Mouse (Mus musculus): ENCODE results near the gene Mrps16. TPM values are rescaled to one million over a fixed set of nuclear protein-coding genes. Genes with fewer than 3 reads are reported as not detected.

Gene Mrps16
- polyA plus RNA-seq, 1 experiment from 2014 or later, result 60.2 TPM

DNA sequence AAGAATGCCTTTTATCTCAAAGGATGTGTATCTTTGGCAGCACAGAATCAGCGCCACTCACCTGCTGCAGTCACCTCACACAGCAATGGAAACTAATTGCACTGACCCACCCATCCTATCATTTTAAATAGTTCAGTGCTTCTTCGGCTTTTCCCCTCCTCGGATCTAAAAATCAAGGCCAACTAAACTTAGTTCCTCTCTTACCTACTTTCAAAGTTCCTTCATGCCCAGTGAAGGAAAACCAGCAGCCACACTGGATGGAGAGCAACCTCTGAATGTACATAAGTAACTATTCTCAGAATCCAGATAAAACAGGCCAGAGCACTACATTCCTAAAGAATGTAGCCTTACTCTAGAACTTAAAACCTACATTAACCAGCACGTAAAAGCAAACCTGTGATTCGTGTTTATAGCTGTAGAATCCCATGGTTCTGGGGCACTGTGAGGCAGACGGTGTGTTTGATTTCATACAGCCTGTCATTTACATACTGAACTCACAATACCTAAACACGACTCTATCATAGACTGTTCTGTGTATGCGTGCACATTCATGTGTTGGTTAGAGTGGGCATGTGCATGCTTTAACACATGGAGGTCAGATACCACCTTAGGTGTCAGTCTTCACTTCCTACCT lies 3.9 kb downstream of the Mrps16 start:
- peak overlapping the region; percentile 87 for H3K9ac ChIP-seq
- no peak for ATAC-seq (ENCODE audit: low FRiP score)
- 91% methylated on average over 8 of the region's 8 CpGs for WGBS
- H3K4me2 ChIP-seq, result peak overlapping the region; percentile 83
- H3K36me3 ChIP-seq (replicated peaks), result peaks cover 31% of the 10 kb centered on the region
- no peaks in the 10 kb centered on the region for H3K9me3 ChIP-seq
- H3K27ac ChIP-seq, result no peak overlapping the region
- H3K27me3 ChIP-seq, result no peaks in the 10 kb centered on the region
- H3K4me3 ChIP-seq (replicated peaks), result peak overlapping the region; percentile 81
- H3K4me1 ChIP-seq, result peaks cover 47% of the 10 kb centered on the region

- Histone ChIP-seq H3K4me3 (replicated peaks) (peak within 1 kb of the TSS; percentile 81), H3K27me3 (no peaks in the 10 kb centered on the region), H3K4me2 (peak within 1 kb of the TSS; percentile 83), H3K9me3 (no peaks in the 10 kb centered on the region), H3K27ac (peak within 1 kb of the TSS; percentile 80), H3K36me3 (replicated peaks) (peaks cover 40% of the 10 kb centered on the region), H3K9ac (peak within 1 kb of the TSS; percentile 87), H3K4me1 (peaks cover 43% of the 10 kb centered on the region)
- ATAC-seq (ENCODE audit: low FRiP score), result peak; percentile 78
- WGBS, result under 1% methylated on average over 59 of the region's 59 CpGs
These were observed 4.8 kb downstream of the Mrps16 start, which contains the start of gene Dnajc9 for GRCm38 (mm10) chr14:20388441-20389129. Gene Dnajc9, minus strand, starts transcription at chr14:20388910.

DNA sequence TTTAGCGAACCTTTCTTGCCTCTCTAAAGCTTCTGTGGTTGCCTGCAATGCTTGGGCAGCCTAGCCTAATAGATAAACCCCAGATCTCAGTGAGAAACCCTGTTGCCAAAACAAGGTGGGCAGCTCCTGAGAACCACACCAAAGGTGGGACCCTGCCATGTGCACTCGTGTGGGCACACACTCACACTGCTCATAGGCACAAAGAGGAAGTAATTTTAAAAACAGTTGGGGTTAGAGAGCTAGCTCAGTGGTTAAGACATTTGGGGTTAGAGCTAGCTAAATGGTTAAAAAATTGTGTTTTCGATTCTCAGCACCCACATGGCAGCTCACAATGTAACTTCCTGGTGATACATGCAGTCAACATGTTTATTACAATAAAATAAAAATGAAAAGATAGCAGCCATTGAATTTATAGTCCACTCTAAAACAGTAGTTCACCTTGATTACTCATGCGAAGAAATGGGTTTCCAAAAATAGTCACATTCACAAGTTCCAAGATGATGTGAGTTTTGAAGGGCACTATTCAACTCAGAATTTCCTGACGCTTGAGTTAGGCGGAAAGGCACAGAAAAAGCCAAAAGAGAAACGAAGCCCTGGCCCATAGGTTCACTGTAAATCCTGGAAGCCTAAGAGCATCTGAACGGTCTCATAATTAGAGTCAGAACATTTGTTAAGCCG lies 13.5 kb downstream of the Mrps16 start:
- H3K27ac ChIP-seq, result no peak overlapping the region
- H3K4me1 ChIP-seq, result no peaks in the 10 kb centered on the region
- no peaks in the 10 kb centered on the region for H3K9me3 ChIP-seq
- H3K27me3 ChIP-seq, result no peaks in the 10 kb centered on the region
- WGBS, result 93% methylated on average over 9 of the region's 9 CpGs
- H3K36me3 ChIP-seq (replicated peaks), result peaks cover 64% of the 10 kb centered on the region
- no peak overlapping the region for H3K4me3 ChIP-seq (replicated peaks)
- H3K9ac ChIP-seq, result no peak overlapping the region
- no peak for ATAC-seq (ENCODE audit: low FRiP score)
- H3K4me2 ChIP-seq, result no peak overlapping the region

GRCm38 (mm10) chr14:20379087-20379640 lies 14.3 kb downstream of the Mrps16 start:
- no peak for ATAC-seq (ENCODE audit: low FRiP score)
- Histone ChIP-seq H3K4me1 (no peaks in the 10 kb centered on the region), H3K4me3 (replicated peaks) (no peak overlapping the region), H3K27ac (no peak overlapping the region), H3K36me3 (replicated peaks) (peaks cover 63% of the 10 kb centered on the region), H3K4me2 (no peak overlapping the region), H3K27me3 (no peaks in the 10 kb centered on the region), H3K9me3 (no peaks in the 10 kb centered on the region), H3K9ac (no peak overlapping the region)
- 93% methylated on average over 5 of the region's 5 CpGs for WGBS

GRCm38 (mm10) chr14:20378313-20379061 lies 14.9 kb downstream of the Mrps16 start:
- Histone ChIP-seq H3K9me3 (no peaks in the 10 kb centered on the region), H3K4me1 (no peaks in the 10 kb centered on the region), H3K9ac (no peak overlapping the region), H3K27me3 (no peaks in the 10 kb centered on the region), H3K36me3 (replicated peaks) (peaks cover 64% of the 10 kb centered on the region), H3K4me2 (no peak overlapping the region), H3K27ac (no peak overlapping the region), H3K4me3 (replicated peaks) (no peak overlapping the region)
- no peak for ATAC-seq (ENCODE audit: low FRiP score)
- 46% methylated on average over 13 of the region's 13 CpGs for WGBS

- Histone ChIP-seq H3K4me1 (no peaks in the 10 kb centered on the region), H3K27ac (no peak overlapping the region), H3K4me3 (replicated peaks) (no peak overlapping the region), H3K9ac (no peak overlapping the region), H3K27me3 (no peaks in the 10 kb centered on the region), H3K4me2 (no peak overlapping the region), H3K9me3 (no peaks in the 10 kb centered on the region), H3K36me3 (replicated peaks) (peaks cover 65% of the 10 kb centered on the region)
- WGBS, result 83% methylated on average over 4 of the region's 4 CpGs
- ATAC-seq (ENCODE audit: low FRiP score), result no peak
These were observed 16.3 kb downstream of the Mrps16 start for GRCm38 (mm10) chr14:20377112-20377521.

DNA sequence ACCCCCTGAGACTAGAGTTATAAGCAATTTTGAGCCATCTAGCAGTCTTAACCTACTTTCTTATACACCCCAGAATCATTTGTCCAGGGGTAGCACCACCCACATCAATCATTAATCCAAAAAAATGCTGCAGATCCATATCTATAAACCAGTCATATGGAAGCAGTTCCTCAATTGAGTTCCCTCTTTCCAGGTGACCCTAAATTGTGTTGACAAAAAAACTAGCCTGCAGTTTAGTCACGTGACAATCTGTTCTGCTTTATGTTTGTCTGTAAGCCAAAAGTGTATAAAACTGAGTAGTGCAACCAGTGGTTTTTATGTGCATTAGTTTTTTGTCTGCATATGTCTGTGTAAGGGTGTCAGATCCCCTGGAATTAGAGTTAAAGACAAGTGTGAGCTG lies 21.6 kb downstream of the Mrps16 start:
- no peak overlapping the region for H3K4me2 ChIP-seq
- H3K9ac ChIP-seq, result no peak overlapping the region
- H3K36me3 ChIP-seq (replicated peaks), result peaks cover 73% of the 10 kb centered on the region
- no peak overlapping the region for H3K4me3 ChIP-seq (replicated peaks)
- H3K4me1 ChIP-seq, result no peaks in the 10 kb centered on the region
- H3K27ac ChIP-seq, result no peak overlapping the region
- no peaks in the 10 kb centered on the region for H3K9me3 ChIP-seq
- no peak for ATAC-seq (ENCODE audit: low FRiP score)
- no peaks in the 10 kb centered on the region for H3K27me3 ChIP-seq
- WGBS, result 89% methylated on average over 1 of the region's 1 CpGs

GRCm38 (mm10) chr14:20370798-20371197 lies 22.6 kb downstream of the Mrps16 start:
- Histone ChIP-seq H3K9ac (no peak overlapping the region), H3K27me3 (no peaks in the 10 kb centered on the region), H3K9me3 (no peaks in the 10 kb centered on the region), H3K4me2 (no peak overlapping the region), H3K4me3 (replicated peaks) (no peak overlapping the region), H3K4me1 (no peaks in the 10 kb centered on the region), H3K27ac (no peak overlapping the region), H3K36me3 (replicated peaks) (peaks cover 74% of the 10 kb centered on the region)
- 88% methylated on average over 7 of the region's 7 CpGs for WGBS
- no peak for ATAC-seq (ENCODE audit: low FRiP score)

DNA sequence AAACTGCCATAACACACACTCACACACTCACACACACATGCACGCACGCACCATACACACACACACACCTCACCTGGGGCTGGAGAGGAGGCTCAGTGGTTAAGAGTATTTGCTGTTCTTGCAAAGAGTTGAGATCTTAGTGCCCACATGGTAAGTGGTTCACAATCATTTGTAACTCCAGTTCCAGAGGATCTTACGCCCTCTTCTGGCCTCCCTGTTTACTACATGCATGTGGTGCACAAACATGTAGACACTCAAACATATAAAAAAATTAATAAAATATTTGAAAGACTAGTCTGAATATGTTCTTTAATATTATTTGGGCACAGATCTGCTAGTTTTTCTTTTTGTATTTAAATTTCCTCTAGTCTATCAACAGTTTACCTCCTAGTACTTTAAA lies 25.2 kb downstream of the Mrps16 start:
- 92% methylated on average over 3 of the region's 3 CpGs for WGBS
- ATAC-seq (ENCODE audit: low FRiP score), result no peak
- Histone ChIP-seq H3K27me3 (no peaks in the 10 kb centered on the region), H3K27ac (no peak overlapping the region), H3K9ac (no peak overlapping the region), H3K4me1 (no peaks in the 10 kb centered on the region), H3K36me3 (replicated peaks) (peaks cover 74% of the 10 kb centered on the region), H3K9me3 (no peaks in the 10 kb centered on the region), H3K4me2 (no peak overlapping the region), H3K4me3 (replicated peaks) (no peak overlapping the region)

GRCm38 (mm10) chr14:20363230-20363629 lies 30.2 kb downstream of the Mrps16 start:
- no peak overlapping the region for H3K9ac ChIP-seq
- peaks cover 82% of the 10 kb centered on the region for H3K36me3 ChIP-seq (replicated peaks)
- no peak for ATAC-seq (ENCODE audit: low FRiP score)
- WGBS, result 95% methylated on average over 4 of the region's 4 CpGs
- H3K4me2 ChIP-seq, result no peak overlapping the region
- H3K9me3 ChIP-seq, result no peaks in the 10 kb centered on the region
- no peak overlapping the region for H3K27ac ChIP-seq
- no peak overlapping the region for H3K4me3 ChIP-seq (replicated peaks)
- no peaks in the 10 kb centered on the region for H3K4me1 ChIP-seq
- no peaks in the 10 kb centered on the region for H3K27me3 ChIP-seq

DNA sequence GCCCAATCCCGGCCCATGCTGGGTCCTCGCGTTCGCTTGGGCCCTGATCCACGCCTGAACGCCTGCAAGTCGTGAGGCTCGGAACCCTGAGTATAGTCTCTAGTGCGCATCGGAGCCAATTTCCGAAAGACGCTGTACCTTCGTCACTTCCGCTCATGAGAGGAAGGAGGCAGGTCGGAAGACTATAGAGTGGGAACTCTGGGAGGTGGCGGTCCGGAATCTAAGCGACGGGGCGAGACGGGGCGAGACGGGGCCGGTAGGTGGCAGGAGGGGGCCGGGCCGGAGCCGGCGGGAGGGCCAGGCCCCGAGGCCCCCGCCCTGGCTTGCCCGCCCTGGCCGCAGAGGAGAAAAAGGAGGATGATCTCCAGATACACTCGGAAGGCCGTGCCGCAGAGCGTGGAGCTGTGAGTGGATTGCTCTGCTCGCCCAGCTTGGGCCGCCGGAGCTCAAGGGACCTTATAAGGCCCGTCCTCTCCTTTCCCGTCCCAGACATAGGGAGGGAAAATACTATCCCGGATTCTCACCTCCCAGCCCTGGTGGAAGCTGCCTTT lies 45.4 kb downstream of the Mrps16 start, which contains the start of the genes Ecd and Fam149b:
Ecd (minus strand) TSS at position 131 of the 551 bp plus-strand sequence.
Fam149b (plus strand) TSS at position 172 of the 551 bp plus-strand sequence.
- under 1% methylated on average over 42 of the region's 42 CpGs for WGBS
- peak; percentile 99 for ATAC-seq (ENCODE audit: low FRiP score)

More for the DNA sequence above, 45.4 kb downstream of the Mrps16 start, which contains the start of the genes Ecd and Fam149b:
- Histone ChIP-seq H3K4me3 (replicated peaks) (peak within 1 kb of the TSS; percentile 87), H3K27me3 (no peaks in the 10 kb centered on the region), H3K4me2 (peak within 1 kb of the TSS; percentile 78), H3K4me1 (peaks cover 18% of the 10 kb centered on the region), H3K9me3 (no peaks in the 10 kb centered on the region), H3K27ac (peak within 1 kb of the TSS; percentile 90), H3K36me3 (replicated peaks) (peaks cover 34% of the 10 kb centered on the region), H3K9ac (peak within 1 kb of the TSS; percentile 94)

Data from forebrain, embryonic 12.5 days (tissue).